10 mouse cellular contexts compared by ENCODE assay signal in genomic region chr17:25801029-25801428, GRCm38 (mm10). TPM values are rescaled to one million over a fixed set of nuclear protein-coding genes. Genes with fewer than 3 reads are reported as not detected.
DNase-seq lines count a peak whose midpoint lies in the region; ATAC-seq and TF ChIP-seq lines count a peak whose summit lies in the region.
"Had no signal": no experiment of that assay in that cellular context is flagged by ENCODE, and none has a peak within 500 bp of the region (broad histone marks: within the 10 kb centered on the region; RNA-seq: fewer than 3 reads in every experiment).

No protein-coding gene starts in this region.

- peak; percentile 68 for DNase-seq in gastrocnemius, adult 2 months
- DNase-seq in gastrocnemius, postnatal 4 days (ENCODE audit: low spot score in 2 of 2) = no peak
- DNase-seq in lung, embryonic 14.5 days = peak; percentile 91

- H3K27me3 ChIP-seq in C2C12 (ENCODE audit: control insufficient read depth, insufficient read depth, insufficient read length) = no peaks in the 10 kb centered on the region
- H3K27me3 ChIP-seq in kidney, embryonic 14.5 days (ENCODE audit: control insufficient read depth, insufficient read depth, low read length) = no peaks in the 10 kb centered on the region; the same call in 1 of the 2 replicates
- H3K27me3 ChIP-seq in lung, embryonic 14.5 days (ENCODE audit: insufficient read depth, low read length) = no peaks in the 10 kb centered on the region
- peaks cover 2% of the 10 kb centered on the region; the same call in 1 of the 2 replicates for H3K27me3 ChIP-seq in stomach, embryonic 16.5 days (ENCODE audit: control insufficient read depth, insufficient read depth, low read length)

- no peaks in the 10 kb centered on the region for H3K9me3 ChIP-seq in kidney, embryonic 14.5 days (ENCODE audit: control insufficient read depth, low read length)
- no peaks in the 10 kb centered on the region for H3K9me3 ChIP-seq in lung, embryonic 14.5 days (ENCODE audit: low read depth, low read length)
- H3K9me3 ChIP-seq in stomach, embryonic 16.5 days (replicated peaks; ENCODE audit: control insufficient read depth, low read length) = no peaks in the 10 kb centered on the region
- H3K9me3 ChIP-seq: limb, embryonic 12.5 days had no signal

- peaks cover 8% of the 10 kb centered on the region for H3K79me2 ChIP-seq in C2C12 (ENCODE audit: control insufficient read depth, insufficient read depth)

- intact Hi-C loops in gastrocnemius, adult 2 months (cut with DNase I) = loop anchor here (1.0 to 2.0 kb wide), 2 partner anchors 28 to 68 kb away; partner anchors contain the start of gene Narfl

- TF ChIP-seq POLR2A in bone marrow macrophage, adult 2 months (IDR thresholded peaks at IDR 0.05; ENCODE audit: borderline replicate concordance, low read depth, low read length) = no peak

- peaks cover 4% of the 10 kb centered on the region; the same call in 1 of the 2 replicates for H3K4me1 ChIP-seq in bone marrow macrophage, adult 2 months (ENCODE audit: control insufficient read depth, insufficient read depth, low read length)
- peaks cover 4% of the 10 kb centered on the region for H3K4me1 ChIP-seq in kidney, embryonic 14.5 days (ENCODE audit: control insufficient read depth, insufficient read depth, low read length)
- peaks cover under 1% of the 10 kb centered on the region; the same call in 1 of the 2 replicates for H3K4me1 ChIP-seq in lung, embryonic 14.5 days (ENCODE audit: insufficient read depth)
- peaks cover 5% of the 10 kb centered on the region for H3K4me1 ChIP-seq in stomach, embryonic 16.5 days (ENCODE audit: control insufficient read depth, insufficient read depth, low read length)

- peak; percentile 74 for ATAC-seq in erythroblast, adult 5-6 weeks (replicated peaks; ENCODE audit: low FRiP score, poor library complexity, severe bottlenecking)
- peak; percentile 43; the same call in 1 of the 2 replicates for ATAC-seq in kidney, embryonic 14.5 days (ENCODE audit: low FRiP score, low TSS enrichment)
- no peak for ATAC-seq in lung, embryonic 14.5 days (ENCODE audit: insufficient read depth)
- ATAC-seq in stomach, embryonic 16.5 days (ENCODE audit: insufficient read depth, low FRiP score) = 0 out of 2 replicates have a peak, but pooled peaks have one; percentile 48

- H3K79me3 ChIP-seq in C2C12 (ENCODE audit: low read depth) = no peaks in the 10 kb centered on the region

- no peak overlapping the region for H3ac ChIP-seq in C2C12 (ENCODE audit: control insufficient read depth, insufficient read length, low read depth)

- peak; percentile 97 for TF ChIP-seq CTCF in gastrocnemius, adult 2 months (IDR thresholded peaks at IDR 0.05)
- peak; percentile 54 for TF ChIP-seq CTCF in C2C12 (IDR thresholded peaks at IDR 0.05; ENCODE audit: control insufficient read depth, insufficient read depth, insufficient read length)
- TF ChIP-seq CTCF in bone marrow macrophage, adult 2 months (IDR thresholded peaks at IDR 0.05; ENCODE audit: low read depth, low read length) = peak; percentile 55
- TF ChIP-seq CTCF in lung, embryonic 14.5 days (IDR thresholded peaks at IDR 0.05; ENCODE audit: low read depth) = peak; percentile 84

- H3K4me2 ChIP-seq in kidney, embryonic 14.5 days (replicated peaks; ENCODE audit: low read depth, low read length) = no peak overlapping the region
- H3K4me2 ChIP-seq in lung, embryonic 14.5 days = no peak overlapping the region
- H3K4me2 ChIP-seq in stomach, embryonic 16.5 days (ENCODE audit: low read depth, low read length) = no peak overlapping the region
- H3K4me2 ChIP-seq: limb, embryonic 12.5 days had no signal

- no peak overlapping the region for H3K4me3 ChIP-seq in gastrocnemius, adult 2 months
- H3K4me3 ChIP-seq in C2C12 (ENCODE audit: insufficient read depth, poor library complexity, severe bottlenecking) = no peak overlapping the region
- no peak overlapping the region for H3K4me3 ChIP-seq in bone marrow macrophage, adult 2 months (ENCODE audit: insufficient read depth, low read length)
- H3K4me3 ChIP-seq in kidney, embryonic 14.5 days (ENCODE audit: low read length) = no peak overlapping the region
- H3K4me3 ChIP-seq in lung, embryonic 14.5 days (ENCODE audit: low read depth, low read length) = no peak overlapping the region
- no peak overlapping the region for H3K4me3 ChIP-seq in stomach, embryonic 16.5 days (replicated peaks; ENCODE audit: low read length)
- H3K4me3 ChIP-seq: limb, embryonic 12.5 days had no signal

- 9% methylated on average over 6 of the region's 6 CpGs for WGBS in kidney, embryonic 14.5 days
- 6% methylated on average over 6 of the region's 6 CpGs for WGBS in lung, embryonic 14.5 days
- WGBS in stomach, embryonic 16.5 days = 9% methylated on average over 6 of the region's 6 CpGs

- H3K27ac ChIP-seq in gastrocnemius, adult 2 months = no peak overlapping the region
- H3K27ac ChIP-seq in bone marrow macrophage, adult 2 months (ENCODE audit: insufficient read depth, low read depth, low read length) = no peak overlapping the region
- no peak overlapping the region for H3K27ac ChIP-seq in kidney, embryonic 14.5 days (ENCODE audit: low read depth, low read length)
- no peak overlapping the region for H3K27ac ChIP-seq in lung, embryonic 14.5 days (ENCODE audit: low read depth)
- H3K27ac ChIP-seq in stomach, embryonic 16.5 days (ENCODE audit: low read length) = no peak overlapping the region
- H3K27ac ChIP-seq: limb, embryonic 12.5 days had no signal

- no peak overlapping the region for H3K9ac ChIP-seq in kidney, embryonic 14.5 days (ENCODE audit: low read depth, low read length)
- H3K9ac ChIP-seq in lung, embryonic 14.5 days = no peak overlapping the region
- H3K9ac ChIP-seq in stomach, embryonic 16.5 days (ENCODE audit: low read length) = no peak overlapping the region
- H3K9ac ChIP-seq: limb, embryonic 12.5 days had no signal

- no peaks in the 10 kb centered on the region for H3K36me3 ChIP-seq in C2C12 (ENCODE audit: control insufficient read depth, insufficient read depth)
- no peaks in the 10 kb centered on the region for H3K36me3 ChIP-seq in kidney, embryonic 14.5 days (ENCODE audit: control insufficient read depth, insufficient read depth, low read length)
- no peaks in the 10 kb centered on the region for H3K36me3 ChIP-seq in lung, embryonic 14.5 days (ENCODE audit: insufficient read depth)
- no peaks in the 10 kb centered on the region for H3K36me3 ChIP-seq in stomach, embryonic 16.5 days (ENCODE audit: control insufficient read depth, insufficient read depth, low read length)
- H3K36me3 ChIP-seq: limb, embryonic 12.5 days had no signal

RNA-seq across cellular contexts. Expression of gene Metrn, which starts 4.1 kb away (rescaled TPM):
- total RNA-seq in gastrocnemius, adult 2 months (2021) = 10 to 100 TPM; 40.4 to 41.0 TPM
- total RNA-seq in gastrocnemius, postnatal 4 days (2021) = 10 to 100 TPM; 46.3 to 51.6 TPM
- 64.0 TPM for polyA plus RNA-seq in C2C12 (2012; fragmentation: generic; extraction: Trizol)
- 13.1 and 14.6 TPM in 2 replicates for polyA plus RNA-seq in bone marrow macrophage, adult 2 months (2012; ENCODE audit: insufficient read depth, insufficient read length, missing spikeins)
- 1.3 and 2.9 TPM in 2 replicates for total RNA-seq in erythroblast, adult 5-6 weeks (2015; ENCODE audit: low replicate concordance)
- total RNA-seq in erythroblast, adult 5-6 weeks (2017; ENCODE audit: low replicate concordance) = 3.2 TPM in 2 replicates
- polyA plus RNA-seq in kidney, embryonic 14.5 days (2014; fragmentation: Nextera tagmentation; extraction: Ambion mirVana) = 8.2 and 28.6 TPM in 2 replicates
- polyA plus RNA-seq in lung, embryonic 14.5 days (2014; fragmentation: Nextera tagmentation; extraction: Ambion mirVana) = 10.4 and 12.7 TPM in 2 replicates
- 25.4 and 28.0 TPM in 2 replicates for polyA plus RNA-seq in stomach, embryonic 16.5 days (2015; fragmentation: Nextera tagmentation; extraction: Ambion mirVana)

RNA-seq across cellular contexts. Expression of gene AC134908.4, which starts 5.6 kb away (rescaled TPM):
- total RNA-seq in gastrocnemius, adult 2 months (2021) = not detected
- total RNA-seq in gastrocnemius, postnatal 4 days (2021) = under 1 TPM in 1 of 2 experiments, not detected in 1; 0.75 TPM
- not detected for polyA plus RNA-seq in C2C12 (2012; fragmentation: generic; extraction: Trizol)
- not detected in 2 replicates for polyA plus RNA-seq in bone marrow macrophage, adult 2 months (2012; ENCODE audit: insufficient read depth, insufficient read length, missing spikeins)
- not detected in 2 replicates for total RNA-seq in erythroblast, adult 5-6 weeks (2015; ENCODE audit: low replicate concordance)
- total RNA-seq in erythroblast, adult 5-6 weeks (2017; ENCODE audit: low replicate concordance) = not detected in 2 replicates
- polyA plus RNA-seq in kidney, embryonic 14.5 days (2014; fragmentation: Nextera tagmentation; extraction: Ambion mirVana) = not detected in 2 replicates
- polyA plus RNA-seq in lung, embryonic 14.5 days (2014; fragmentation: Nextera tagmentation; extraction: Ambion mirVana) = not detected in 2 replicates
- 1.2 TPM in 1 of 2 replicates, not detected in the other for polyA plus RNA-seq in stomach, embryonic 16.5 days (2015; fragmentation: Nextera tagmentation; extraction: Ambion mirVana)
- polyA plus RNA-seq: limb, embryonic 12.5 days had no signal

RNA-seq across cellular contexts. Expression of gene Fbxl16, which starts 7.9 kb away (rescaled TPM):
- total RNA-seq in gastrocnemius, adult 2 months (2021) = 1 to 10 TPM; 1.4 to 2.2 TPM
- total RNA-seq in gastrocnemius, postnatal 4 days (2021) = 1 to 10 TPM; 1.4 to 2.0 TPM
- 5.7 TPM for polyA plus RNA-seq in C2C12 (2012; fragmentation: generic; extraction: Trizol)
- not detected in 2 replicates for polyA plus RNA-seq in bone marrow macrophage, adult 2 months (2012; ENCODE audit: insufficient read depth, insufficient read length, missing spikeins)
- total RNA-seq in erythroblast, adult 5-6 weeks (2015; ENCODE audit: low replicate concordance) = not detected in 2 replicates
- 0.17 TPM in 1 of 2 replicates, not detected in the other for total RNA-seq in erythroblast, adult 5-6 weeks (2017; ENCODE audit: low replicate concordance)
- 1.1 and 1.3 TPM in 2 replicates for polyA plus RNA-seq in kidney, embryonic 14.5 days (2014; fragmentation: Nextera tagmentation; extraction: Ambion mirVana)
- 0.97 and 1.3 TPM in 2 replicates for polyA plus RNA-seq in lung, embryonic 14.5 days (2014; fragmentation: Nextera tagmentation; extraction: Ambion mirVana)
- 2.6 and 2.8 TPM in 2 replicates for polyA plus RNA-seq in stomach, embryonic 16.5 days (2015; fragmentation: Nextera tagmentation; extraction: Ambion mirVana)

RNA-seq across cellular contexts. Expression of gene Fam173a, which starts 8.3 kb away (rescaled TPM):
- total RNA-seq in gastrocnemius, adult 2 months (2021) = 10 to 100 TPM; 35.9 to 43.7 TPM
- total RNA-seq in gastrocnemius, postnatal 4 days (2021) = 10 to 100 TPM; 45.6 to 45.8 TPM
- 46.0 TPM for polyA plus RNA-seq in C2C12 (2012; fragmentation: generic; extraction: Trizol)
- 64.5 and 70.6 TPM in 2 replicates for polyA plus RNA-seq in bone marrow macrophage, adult 2 months (2012; ENCODE audit: insufficient read depth, insufficient read length, missing spikeins)
- total RNA-seq in erythroblast, adult 5-6 weeks (2015; ENCODE audit: low replicate concordance) = 14.8 and 24.9 TPM in 2 replicates
- 7.7 and 9.6 TPM in 2 replicates for total RNA-seq in erythroblast, adult 5-6 weeks (2017; ENCODE audit: low replicate concordance)
- 90.2 and 111 TPM in 2 replicates for polyA plus RNA-seq in kidney, embryonic 14.5 days (2014; fragmentation: Nextera tagmentation; extraction: Ambion mirVana)
- 81.9 and 96.8 TPM in 2 replicates for polyA plus RNA-seq in lung, embryonic 14.5 days (2014; fragmentation: Nextera tagmentation; extraction: Ambion mirVana)
- 96.9 and 102 TPM in 2 replicates for polyA plus RNA-seq in stomach, embryonic 16.5 days (2015; fragmentation: Nextera tagmentation; extraction: Ambion mirVana)

RNA-seq across cellular contexts. Expression of gene Ccdc78, which starts 14.6 kb away (rescaled TPM):
- total RNA-seq in gastrocnemius, adult 2 months (2021) = not detected
- total RNA-seq in gastrocnemius, postnatal 4 days (2021) = not detected
- 0.12 TPM for polyA plus RNA-seq in C2C12 (2012; fragmentation: generic; extraction: Trizol)
- polyA plus RNA-seq in bone marrow macrophage, adult 2 months (2012; ENCODE audit: insufficient read depth, insufficient read length, missing spikeins) = not detected in 2 replicates
- total RNA-seq in erythroblast, adult 5-6 weeks (2015; ENCODE audit: low replicate concordance) = not detected in 2 replicates
- not detected in 2 replicates for total RNA-seq in erythroblast, adult 5-6 weeks (2017; ENCODE audit: low replicate concordance)
- 0.32 and 0.41 TPM in 2 replicates for polyA plus RNA-seq in kidney, embryonic 14.5 days (2014; fragmentation: Nextera tagmentation; extraction: Ambion mirVana)
- 0.12 TPM in 1 of 2 replicates, not detected in the other for polyA plus RNA-seq in lung, embryonic 14.5 days (2014; fragmentation: Nextera tagmentation; extraction: Ambion mirVana)
- polyA plus RNA-seq in stomach, embryonic 16.5 days (2015; fragmentation: Nextera tagmentation; extraction: Ambion mirVana) = 0.12 TPM in 1 of 2 replicates, not detected in the other
- total RNA-seq: adrenal gland, adult 18-20 months had no signal

Comparison
In these comparisons a context has a peak if more than half of its experiments do, and no peak if none do; other contexts are left out.
1. DNase-seq: peak in gastrocnemius, adult 2 months (single experiment) and lung, embryonic 14.5 days (single experiment); none in gastrocnemius, postnatal 4 days (0 of 2).
2. Peak in every context shown above with its lines, with median percentiles within 50 percentile points of each other: CTCF ChIP-seq.